Mouse (Mus musculus) left cerebral cortex, adult 2 months (tissue): ENCODE data around the gene Izumo1r. TPM values are rescaled to one million over a fixed set of nuclear protein-coding genes. Genes with fewer than 3 reads are reported as not detected.
A peak's percentile ranks its signal among the peaks of the same experiment; 100 is the strongest.

Experiments
- DNase-seq, 2 experiments: peaks; one replicate each; pipeline ENCODE4 v3.0.0; 2021 to 2022; ENCODE audit warnings: low spot score in 2 of 2, mixed read lengths in 1 of 2; ENCODE audit errors: extremely low spot score in 1 of 2
- H3K27ac ChIP-seq: fragments of 200-600 bp; 2 replicates; pipeline ENCODE4 v1.8.1; 2022
- H3K4me3 ChIP-seq: fragments of 200-600 bp; 2 replicates; pipeline ENCODE4 v1.8.1; 2022
- CTCF ChIP-seq: fragments of 200-600 bp; IDR thresholded peaks from 2 replicates; pipeline ENCODE4 v1.8.1; 2022; ENCODE audit warnings: antibody characterized with exemption, mild to moderate bottlenecking, moderate library complexity
- intact Hi-C: fragments of 180-260 bp; cut with DNase I; formaldehyde crosslinking; loops from one replicate; pipeline ENCODE4 v1.15.1; 2025
- long read RNA-seq, 2 experiments: library from polyadenylated mRNA; stranded (forward); transcript quantifications; one replicate each; pipeline ENCODE4 v2.0.0; 2021; ENCODE audit warnings: borderline mapping rate in 2 of 2
- total RNA-seq, 2 experiments: library from RNA; stranded (reverse); gene quantifications; 2 replicates each; pipeline ENCODE4 v1.2.3; 2021

Gene Izumo1r
- total RNA-seq, result not detected
- long read RNA-seq, experiment 1, result 0 reads
- long read RNA-seq, experiment 2, result 0 reads

DNA sequence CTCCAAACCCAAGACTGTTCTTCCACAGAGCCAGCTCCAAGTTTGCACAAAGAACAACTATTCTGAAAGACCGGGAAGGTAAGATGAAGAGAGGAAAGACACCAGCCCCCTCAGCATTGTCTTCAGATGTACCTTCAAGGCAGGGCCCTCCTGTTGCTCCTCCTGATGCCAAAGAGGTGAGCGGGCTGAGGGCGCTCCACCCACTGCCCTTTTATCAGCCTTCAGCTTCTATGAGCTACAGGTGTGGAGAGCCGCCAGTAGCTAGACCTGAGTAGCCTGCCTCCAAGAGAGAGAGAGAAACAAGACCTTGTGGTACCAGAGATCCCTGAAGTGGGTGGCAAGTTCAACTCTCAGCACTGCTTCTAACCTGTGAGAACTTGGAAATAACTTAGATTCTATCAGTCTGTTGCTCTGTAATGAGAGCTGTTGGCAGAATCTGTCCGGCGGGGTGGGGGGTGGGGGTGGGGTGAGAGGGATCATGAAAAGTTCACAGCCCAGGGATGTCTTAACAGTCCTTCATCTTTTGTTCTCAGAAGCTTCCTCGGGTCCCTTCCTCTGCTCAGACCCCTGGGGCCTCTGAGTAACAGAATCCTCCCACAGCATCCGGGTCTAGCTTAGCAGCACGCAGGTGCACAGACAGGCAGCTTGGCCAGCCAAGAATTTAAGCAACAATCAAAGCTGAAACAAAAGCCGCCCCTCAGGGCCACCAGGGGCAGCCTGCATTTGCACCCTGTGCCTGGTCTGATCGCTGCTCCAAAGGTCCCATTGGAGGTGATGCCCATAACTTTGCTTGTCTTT lies at the start of gene Izumo1r:
Izumo1r (minus strand) TSS at position 369 of the 798 bp plus-strand sequence.
- TF ChIP-seq CTCF, result no peak
- intact Hi-C loops, result no loop called here
- H3K27ac ChIP-seq, result peak within 1 kb of the TSS; percentile 11; the same call in 1 of the 2 replicates
- DNase-seq, result no peak
- H3K4me3 ChIP-seq, result no peak within 1 kb of the TSS

DNA sequence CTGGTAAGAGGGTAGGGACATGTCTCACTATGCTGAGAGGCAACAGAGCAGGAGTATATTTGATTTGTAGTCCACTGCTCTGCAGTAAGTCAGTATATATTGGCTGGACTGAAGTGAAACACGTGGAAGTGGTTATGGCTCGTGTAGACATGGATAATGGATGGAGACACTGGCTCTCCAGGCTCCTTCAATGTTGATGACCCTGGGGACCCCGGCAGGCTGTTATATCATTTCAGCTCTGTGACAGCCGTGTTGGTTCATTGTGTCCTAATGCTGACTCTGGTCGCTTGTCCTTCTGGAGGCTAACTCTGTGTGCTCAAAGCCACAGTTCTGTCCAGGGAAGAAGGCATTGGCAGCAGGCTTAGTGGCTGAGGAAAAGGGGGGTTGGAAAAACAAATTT lies 47.3 kb upstream of the Izumo1r start:
- intact Hi-C loops, result no loop called here
- Histone ChIP-seq H3K27ac (no peak overlapping the region), H3K4me3 (no peak overlapping the region)
- no peak for TF ChIP-seq CTCF
- no peak for DNase-seq

DNA sequence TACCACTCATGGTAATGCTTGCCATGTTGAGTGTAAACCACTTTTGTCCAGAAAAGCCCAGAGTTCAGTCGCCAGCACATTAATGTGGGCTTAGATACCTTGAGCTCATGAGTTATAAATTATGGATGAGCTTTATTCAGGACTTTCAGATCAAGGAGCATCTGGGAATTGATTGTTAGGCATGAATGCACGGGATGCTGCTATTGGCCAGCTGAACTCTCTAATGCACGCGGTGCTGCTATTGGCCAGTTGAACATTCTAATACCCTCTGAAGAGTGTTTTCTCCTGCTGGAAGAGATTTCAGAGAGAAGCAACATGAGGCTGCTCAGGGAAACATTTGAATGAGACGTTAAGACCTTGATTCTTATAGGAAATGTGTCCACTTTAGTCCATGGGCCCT lies 45.1 kb upstream of the Izumo1r start:
- intact Hi-C loops, result no loop called here
- Histone ChIP-seq H3K27ac (no peak overlapping the region), H3K4me3 (no peak overlapping the region)
- TF ChIP-seq CTCF, result no peak
- DNase-seq, result no peak

DNA sequence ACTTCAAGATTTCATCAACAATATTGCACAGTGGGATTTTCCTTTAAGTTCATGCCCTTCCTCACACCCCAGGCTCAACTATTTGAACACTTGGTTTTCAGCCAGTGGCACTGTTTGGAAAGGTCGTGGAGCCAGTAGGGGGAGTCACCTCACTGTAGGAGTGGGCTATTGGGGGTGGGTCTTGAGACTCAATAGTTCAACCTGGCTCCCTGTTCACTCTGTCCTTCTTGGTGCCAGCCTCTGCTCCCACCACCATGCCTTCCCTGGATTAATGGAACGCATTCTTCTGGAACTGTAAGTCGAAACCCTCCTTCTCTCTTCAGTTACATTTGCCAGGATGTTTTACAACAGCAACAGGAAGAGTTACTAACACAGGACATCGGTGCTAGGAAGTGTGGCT lies 42.9 kb upstream of the Izumo1r start:
- no peak for DNase-seq
- intact Hi-C loops, result no loop called here
- no peak for TF ChIP-seq CTCF

DNA sequence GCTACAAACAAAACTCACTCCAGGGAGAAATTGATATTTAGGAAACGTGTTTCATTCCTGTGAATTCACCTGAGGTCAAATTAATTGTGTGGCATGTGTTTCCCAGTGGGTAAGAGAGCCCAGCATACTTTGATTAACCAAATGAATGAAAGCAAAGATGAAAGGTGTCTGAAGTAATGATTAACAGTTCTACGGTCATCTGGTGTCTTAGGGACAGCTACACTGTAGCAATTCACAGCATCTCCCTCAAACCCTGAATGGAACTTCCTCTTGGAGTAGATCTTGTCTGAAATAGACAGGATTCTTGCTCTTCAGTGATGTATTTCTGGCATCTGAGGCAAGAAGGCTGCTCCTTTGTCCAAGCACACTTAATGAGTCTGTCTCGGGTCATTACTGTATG lies 42.2 kb upstream of the Izumo1r start:
- intact Hi-C loops, result no loop called here
- Histone ChIP-seq H3K4me3 (no peak overlapping the region), H3K27ac (no peak overlapping the region)
- DNase-seq, result no peak
- no peak for TF ChIP-seq CTCF

More for the DNA sequence above, 42.9 kb upstream of the Izumo1r start:
- Histone ChIP-seq H3K4me3 (no peak overlapping the region), H3K27ac (no peak overlapping the region)

DNA sequence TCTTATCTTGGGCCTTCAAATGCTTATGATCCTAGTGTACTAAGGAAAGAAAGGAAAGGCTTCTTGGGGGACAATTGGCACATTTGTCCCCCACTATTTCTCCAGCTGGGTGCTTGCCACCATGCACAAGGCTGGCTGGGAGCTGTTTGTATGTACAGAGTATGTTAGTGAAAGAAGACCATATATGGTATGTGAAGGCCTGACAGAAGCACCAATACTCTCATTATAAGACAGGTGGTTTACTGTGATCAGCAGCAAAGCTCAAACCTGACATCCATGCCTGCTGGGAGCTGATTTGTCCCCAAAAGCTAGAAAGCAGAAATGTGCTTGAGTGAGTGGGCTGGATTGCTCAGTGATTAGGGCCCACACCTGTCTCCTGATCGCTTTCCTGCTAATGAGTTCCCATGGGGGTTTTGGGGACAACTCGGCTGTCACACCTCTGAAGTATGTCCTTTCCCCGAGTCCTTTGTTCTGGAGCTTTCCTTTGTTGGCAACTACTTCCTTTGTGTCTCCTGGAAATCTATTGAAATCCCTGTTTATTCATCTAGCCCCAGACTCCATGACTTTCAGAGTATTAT lies 38.5 kb upstream of the Izumo1r start:
- Histone ChIP-seq H3K27ac (no peak overlapping the region), H3K4me3 (no peak overlapping the region)
- DNase-seq, result no peak
- TF ChIP-seq CTCF, result no peak
- intact Hi-C loops, result no loop called here

DNA sequence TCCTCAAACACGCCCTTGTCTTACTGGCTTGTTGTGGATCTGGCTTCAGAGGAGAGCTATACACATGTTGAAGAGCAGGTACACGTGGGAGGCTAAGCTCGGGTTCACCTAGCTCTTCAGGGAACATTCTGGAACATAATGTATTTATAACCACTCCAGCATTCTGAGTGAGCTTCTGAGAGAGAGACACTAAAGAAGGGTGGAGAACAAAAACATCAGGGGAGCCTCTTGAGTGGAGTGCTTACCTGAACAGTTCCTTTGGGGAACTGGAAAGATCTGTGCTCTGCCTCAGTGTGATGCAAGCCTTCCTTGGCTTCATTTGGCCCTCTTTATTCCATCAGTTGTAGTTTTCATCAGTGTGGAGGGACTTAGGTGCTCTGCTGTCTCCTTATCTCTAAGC lies 35.9 kb upstream of the Izumo1r start:
- intact Hi-C loops, result no loop called here
- no peak for DNase-seq
- Histone ChIP-seq H3K27ac (no peak overlapping the region), H3K4me3 (no peak overlapping the region)
- TF ChIP-seq CTCF, result no peak

DNA sequence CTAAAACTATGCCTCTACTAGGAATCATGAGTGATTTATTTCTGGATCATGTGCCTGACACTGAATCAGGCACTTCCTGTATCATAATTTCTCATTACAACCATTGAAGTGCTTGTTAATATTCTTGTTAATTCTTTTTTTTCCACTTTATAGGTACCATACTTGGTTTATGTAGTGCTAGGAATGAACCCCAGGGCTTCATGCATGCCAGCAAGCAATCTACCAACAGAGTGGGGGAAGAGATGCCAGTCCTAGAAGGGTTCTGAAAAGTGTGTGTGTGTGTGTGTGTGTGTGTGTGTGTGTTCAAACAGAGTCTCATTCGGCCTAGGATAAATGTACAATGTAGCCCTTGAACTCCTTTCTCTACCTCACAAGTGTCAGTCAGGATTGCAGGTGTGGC lies 33.6 kb upstream of the Izumo1r start:
- DNase-seq, result no peak
- Histone ChIP-seq H3K4me3 (no peak overlapping the region), H3K27ac (no peak overlapping the region)
- intact Hi-C loops, result no loop called here
- no peak for TF ChIP-seq CTCF

DNA sequence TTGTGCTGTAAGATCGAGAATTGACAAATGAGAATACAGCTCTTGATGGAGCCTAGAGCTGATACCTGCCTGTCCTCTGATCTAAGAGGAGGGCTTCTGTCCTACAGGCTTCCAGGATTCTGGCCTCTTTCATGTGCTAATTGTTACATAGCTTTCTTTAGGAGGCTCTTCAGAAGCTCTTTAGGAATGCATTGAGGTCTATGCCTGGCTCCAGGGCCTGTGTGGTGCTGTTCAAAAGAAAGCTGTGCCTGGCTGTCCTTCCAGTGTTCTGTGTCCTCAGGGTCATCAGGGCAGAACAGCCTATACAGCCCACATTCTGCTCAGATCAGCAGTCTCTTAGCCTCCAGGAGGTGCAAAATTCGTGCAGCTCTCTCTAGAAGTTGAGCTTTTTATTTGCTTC lies 31.1 kb upstream of the Izumo1r start:
- no peak overlapping the region for H3K4me3 ChIP-seq
- intact Hi-C loops, result no loop called here
- DNase-seq, result no peak
- H3K27ac ChIP-seq, result no peak overlapping the region
- TF ChIP-seq CTCF, result no peak

DNA sequence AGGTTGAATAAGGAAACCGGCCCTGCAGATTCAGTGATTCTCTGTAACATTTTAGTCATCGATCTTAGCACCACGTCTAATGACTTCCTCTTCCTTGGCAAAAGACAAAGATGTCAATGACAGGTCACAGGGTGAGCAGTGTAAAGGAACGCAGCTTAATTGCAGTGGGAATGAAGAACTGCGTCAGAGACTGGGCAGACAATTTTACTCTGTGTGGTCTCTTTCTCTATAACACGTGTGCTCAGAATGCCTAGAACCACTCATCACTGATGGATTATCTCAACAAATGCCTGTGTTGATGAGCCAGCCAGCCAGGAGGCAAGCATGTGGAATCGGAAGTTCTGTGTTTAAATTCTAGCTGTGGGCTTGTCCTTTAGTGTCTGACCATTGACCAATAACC lies 28.2 kb upstream of the Izumo1r start:
- DNase-seq, result no peak
- TF ChIP-seq CTCF, result no peak
- intact Hi-C loops, result no loop called here
- no peak overlapping the region for H3K27ac ChIP-seq
- no peak overlapping the region for H3K4me3 ChIP-seq

DNA sequence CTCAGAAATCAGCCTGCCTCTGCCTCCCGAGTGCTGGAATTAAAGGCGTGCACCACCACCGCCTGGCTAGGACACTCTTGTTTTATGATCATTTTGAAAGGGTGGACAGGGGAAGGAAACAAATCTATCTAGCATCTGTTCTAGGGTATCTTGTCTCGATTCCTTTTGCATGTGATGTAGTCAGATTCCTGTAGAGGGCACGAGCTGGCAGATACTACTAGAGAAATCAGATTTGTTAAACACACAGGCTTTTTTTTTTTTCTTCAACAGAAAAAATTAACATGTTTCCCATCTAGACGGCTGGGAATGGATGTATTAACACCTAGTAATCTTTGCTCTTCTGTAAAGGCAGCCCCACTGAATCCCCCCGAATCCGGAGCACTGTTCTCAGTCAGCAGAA lies 27.5 kb upstream of the Izumo1r start:
- intact Hi-C loops, result no loop called here

DNA sequence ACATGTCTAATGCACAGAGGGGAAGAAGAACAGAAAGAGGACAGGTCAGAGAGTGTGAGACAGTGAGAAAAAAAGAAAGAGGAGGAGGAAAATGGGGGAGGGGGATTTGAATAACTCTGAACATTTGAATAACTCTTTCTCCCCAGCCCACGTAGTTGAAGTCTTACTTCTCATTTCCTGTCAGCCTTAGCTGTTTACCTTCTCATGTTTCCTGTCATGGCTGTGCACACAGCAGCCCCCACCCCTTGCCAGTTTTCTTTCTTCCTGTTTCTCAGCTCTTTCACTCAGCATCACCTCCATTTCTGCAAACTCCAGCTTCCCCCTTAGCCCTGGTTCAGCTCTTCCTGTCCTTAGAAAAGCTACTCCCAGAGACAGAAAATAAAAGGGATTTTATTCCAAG lies 22.8 kb upstream of the Izumo1r start:
- TF ChIP-seq CTCF, result no peak
- Histone ChIP-seq H3K27ac (no peak overlapping the region), H3K4me3 (no peak overlapping the region)
- no peak for DNase-seq
- intact Hi-C loops, result no loop called here

More for the DNA sequence above, 27.5 kb upstream of the Izumo1r start:
- Histone ChIP-seq H3K27ac (no peak overlapping the region), H3K4me3 (no peak overlapping the region)
- DNase-seq, result no peak
- TF ChIP-seq CTCF, result no peak; the same call in none of the 2 replicates

DNA sequence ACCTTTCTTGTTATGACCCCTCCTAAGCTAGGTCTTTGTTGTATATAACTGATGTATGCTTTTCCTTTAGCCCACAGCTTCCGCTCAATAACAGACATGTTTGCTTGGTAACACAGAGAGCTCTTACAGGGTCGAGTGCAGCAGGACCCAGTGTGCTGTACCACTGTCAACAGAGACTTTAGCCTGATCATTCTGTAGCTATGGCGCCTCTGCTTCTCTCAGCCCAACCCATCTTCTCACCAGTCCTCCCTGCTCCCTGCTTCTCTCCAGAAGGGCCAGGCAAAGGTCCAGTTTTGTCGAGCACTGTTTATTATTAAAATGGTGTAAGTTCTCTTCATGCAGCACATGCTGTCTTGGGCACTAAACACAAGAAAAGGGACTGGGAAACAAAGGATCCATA lies 19.9 kb upstream of the Izumo1r start:
- no peak for DNase-seq
- Histone ChIP-seq H3K27ac (no peak overlapping the region), H3K4me3 (no peak overlapping the region)
- intact Hi-C loops, result no loop called here
- TF ChIP-seq CTCF, result no peak
